Mouse (Mus musculus) thymus, postnatal 0 days (tissue): Measurements from ENCODE around the gene Bcl7b. TPM values are rescaled to one million over a fixed set of nuclear protein-coding genes. Genes with fewer than 3 reads are reported as not detected.
"Not testable (repeated sequence)": the region's sequence is repeated elsewhere in the genome, so short reads cannot be mapped to it uniquely, and the experiment has no call there.

Experiments
- DNase-seq: peaks from one replicate; pipeline ENCODE4 v3.0.0-alpha.2; 2015; ENCODE audit warnings: low spot score
- microRNA-seq: library from miRNA; unstranded; fragments of <30 nt; microRNA quantifications from one replicate; pipeline ENCODE4, GENCODE M21; 2016; ENCODE audit warnings: borderline number of aligned reads
- polyA plus RNA-seq: library from polyadenylated mRNA; unstranded; fragments of >200 nt; fragmentation: Nextera tagmentation; extraction: Ambion mirVana; gene quantifications from 2 replicates; pipeline ENCODE4 v1.2.1, GENCODE M21; 2015

The Bcl7b gene
- polyA plus RNA-seq, 1 experiment from 2014 or later: 99.0 TPM

DNA sequence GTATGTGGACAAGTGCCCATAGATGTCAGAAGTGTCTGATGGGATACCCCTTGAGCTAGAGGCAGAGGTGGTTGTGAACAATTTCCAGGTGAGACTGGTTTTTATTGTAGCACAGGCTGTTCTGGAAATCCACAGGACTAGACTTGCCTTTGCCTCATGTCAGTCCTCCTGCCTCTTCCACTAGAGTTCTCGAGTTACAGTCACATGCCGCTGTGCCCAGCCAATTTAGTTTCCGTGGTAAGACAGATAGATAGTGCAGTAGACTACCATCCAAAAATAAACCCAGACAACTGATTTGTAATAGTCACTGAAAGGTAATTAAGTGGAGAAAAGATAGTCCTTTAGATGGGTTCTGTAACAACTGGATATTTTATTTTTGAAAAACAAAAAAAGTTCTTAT lies 34.7 kb downstream of the Bcl7b start:
- no peak for DNase-seq

DNA sequence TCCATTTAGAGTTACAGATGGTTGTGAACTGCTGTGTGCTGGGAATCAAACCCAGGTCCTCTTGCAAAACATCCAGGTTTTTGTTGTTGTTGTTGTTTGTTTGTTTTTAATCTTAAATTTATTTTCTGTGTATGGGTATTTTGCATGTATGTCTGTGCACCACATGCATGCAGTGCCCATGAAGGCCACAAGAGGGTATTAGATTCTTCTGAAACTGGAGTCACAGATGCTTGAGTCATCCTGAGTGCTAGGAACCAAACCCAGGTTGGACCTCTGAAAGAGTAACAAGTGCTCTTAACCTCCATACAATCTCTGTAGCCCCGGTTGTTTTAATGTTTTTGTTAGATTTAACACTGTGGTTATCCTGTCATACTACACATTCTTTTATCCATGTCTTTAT lies 40.1 kb downstream of the Bcl7b start:
- DNase-seq: peak; percentile 29

DNA sequence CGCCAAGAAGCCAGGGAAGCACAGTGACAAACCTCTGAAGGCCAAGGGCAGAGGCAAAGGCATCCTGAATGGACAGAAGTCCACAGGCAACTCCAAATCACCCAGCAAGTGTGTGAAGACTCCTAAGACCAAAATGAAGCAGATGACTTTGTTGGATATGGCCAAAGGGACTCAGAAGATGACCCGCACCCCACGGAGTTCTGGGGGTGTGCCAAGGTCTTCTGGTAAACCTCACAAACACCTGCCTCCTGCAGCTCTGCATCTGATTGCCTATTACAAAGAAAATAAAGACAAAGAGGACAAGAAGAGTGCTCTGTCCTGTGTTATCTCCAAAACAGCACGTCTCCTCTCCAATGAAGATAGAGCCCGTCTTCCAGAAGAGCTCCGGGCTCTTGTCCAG lies 48.8 kb downstream of the Bcl7b start:
- no peak for DNase-seq

DNA sequence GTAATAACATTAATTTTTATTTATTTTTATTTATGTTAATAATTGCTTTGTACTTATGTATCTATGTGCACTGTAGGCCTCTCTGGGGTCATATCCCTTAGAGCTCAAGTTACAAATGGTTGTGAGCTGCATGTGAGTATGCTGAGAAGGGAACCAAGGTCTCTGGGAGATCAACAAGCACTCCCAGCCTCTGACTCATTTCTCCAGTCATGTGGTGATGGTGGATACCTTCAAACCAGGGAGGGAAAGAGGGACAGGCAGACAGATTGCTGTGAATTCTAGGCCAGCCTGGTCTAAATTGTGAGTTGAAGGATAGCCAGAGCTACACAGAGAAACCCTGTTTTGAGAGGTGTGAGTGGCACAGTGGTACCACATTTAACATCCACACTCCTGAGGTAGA lies 52.9 kb downstream of the Bcl7b start:
- no peak for DNase-seq

DNA sequence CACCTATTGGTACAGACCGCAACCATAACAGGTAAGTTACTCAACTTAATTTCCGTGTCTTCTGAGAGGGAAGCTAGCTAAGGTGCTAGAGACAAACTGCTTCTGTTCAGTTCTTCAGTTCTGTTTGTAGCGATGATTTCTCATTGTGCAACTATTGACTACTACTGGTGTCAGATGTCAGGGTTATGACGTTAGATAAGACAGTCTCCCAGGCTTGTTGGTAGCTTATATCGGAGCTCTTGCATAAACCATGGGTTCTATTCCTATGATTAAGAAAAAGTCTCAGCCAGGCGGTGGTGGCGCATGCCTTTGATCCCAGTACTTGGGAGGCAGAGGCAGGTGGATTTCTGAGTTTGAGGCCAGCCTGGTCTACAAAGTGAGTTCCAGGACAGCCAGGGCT lies 54.0 kb downstream of the Bcl7b start:
- DNase-seq: no peak

DNA sequence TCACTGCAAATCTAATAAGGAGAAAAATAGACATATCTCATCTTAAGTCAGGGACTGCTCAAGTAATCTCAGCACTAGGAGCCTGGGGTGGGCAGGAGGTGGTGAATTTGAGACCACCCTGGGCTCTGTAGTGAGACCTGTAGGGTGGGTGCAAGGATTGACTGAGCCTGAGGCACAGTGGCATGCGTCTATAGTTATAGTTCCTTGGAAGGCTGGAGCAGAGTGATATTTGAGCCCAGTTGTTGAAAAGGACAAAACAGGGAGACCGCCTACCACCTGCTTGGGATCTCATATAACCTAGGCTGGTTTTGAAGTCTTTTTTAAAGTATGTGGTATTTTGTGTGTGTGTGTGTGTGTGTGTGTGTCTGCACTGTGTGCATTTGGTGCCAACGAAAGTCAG lies 56.1 kb downstream of the Bcl7b start:
- no peak for DNase-seq

DNA sequence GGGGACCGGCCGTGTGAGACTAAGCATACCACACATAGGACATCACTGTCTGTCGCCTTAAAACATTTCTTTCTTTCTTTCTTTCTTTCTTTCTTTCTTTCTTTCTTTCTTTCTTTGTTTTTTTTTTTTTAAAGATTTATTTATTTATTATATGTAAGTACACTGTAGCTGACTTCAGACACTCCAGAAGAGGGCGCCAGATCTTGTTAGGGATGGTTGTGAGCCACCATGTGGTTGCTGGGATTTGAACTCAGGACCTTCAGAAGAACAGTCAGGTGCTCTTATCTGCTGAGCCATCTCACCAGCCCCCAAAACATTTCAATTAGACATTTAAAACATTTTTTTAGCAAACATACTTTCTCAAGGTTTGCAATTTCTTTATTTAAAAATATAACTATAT lies 57.8 kb downstream of the Bcl7b start:
- DNase-seq: not testable (repeated sequence)

DNA sequence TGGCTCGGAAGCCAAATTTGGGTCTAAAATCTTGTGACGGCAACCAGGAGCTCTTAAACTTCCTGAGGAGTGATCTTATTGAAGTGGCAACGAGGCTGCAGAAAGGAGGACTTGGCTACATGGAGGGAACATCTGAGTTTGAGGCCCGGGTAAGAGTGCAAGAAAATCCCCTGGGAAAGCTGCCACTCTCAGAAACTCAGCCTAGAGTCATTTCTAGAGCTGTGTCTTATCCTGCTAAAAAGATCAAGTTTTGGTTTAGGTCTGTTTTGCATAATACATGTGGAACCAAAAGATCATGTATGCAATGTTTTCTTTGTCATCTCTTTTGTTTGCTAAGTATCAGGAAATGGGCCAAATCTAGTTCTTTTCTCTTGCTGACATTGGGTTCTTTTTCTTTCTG lies 62.1 kb downstream of the Bcl7b start:
- DNase-seq: no peak

Small RNA genes within 50 kb of the gene (microRNA-seq; reads per million reads assigned to microRNA genes)
- not detected for gene Gm25315

Other genes starting within 250 kb of the Bcl7b start
- 19.9 and 29.5 TPM in 2 replicates for gene Mettl27, start 235.9 kb upstream of the Bcl7b start, polyA plus RNA-seq
- 32.6 and 35.4 TPM in 2 replicates for gene Cldn4, start 221.3 kb upstream of the Bcl7b start, polyA plus RNA-seq
- gene Cldn3, start 182.1 kb upstream of the Bcl7b start, polyA plus RNA-seq: 6.4 and 6.8 TPM in 2 replicates
- gene Abhd11, start 159.1 kb upstream of the Bcl7b start, polyA plus RNA-seq: 51.0 and 52.2 TPM in 2 replicates
- gene Stx1a, start 144.8 kb upstream of the Bcl7b start, polyA plus RNA-seq: 3.2 and 3.3 TPM in 2 replicates
- 28.7 and 28.8 TPM in 2 replicates for gene Dnajc30, start 104.1 kb upstream of the Bcl7b start, polyA plus RNA-seq
- gene Bud23, start 103.3 kb upstream of the Bcl7b start, polyA plus RNA-seq: 103 and 119 TPM in 2 replicates
- gene Vps37d, start 90.0 kb upstream of the Bcl7b start, polyA plus RNA-seq: 1.6 and 1.7 TPM in 2 replicates
- gene Mlxipl, start 78.4 kb upstream of the Bcl7b start, polyA plus RNA-seq: 0.38 and 0.39 TPM in 2 replicates
- gene Tbl2, start 18.6 kb upstream of the Bcl7b start, polyA plus RNA-seq: 13.1 and 13.7 TPM in 2 replicates
- 34.5 and 37.0 TPM in 2 replicates for gene Baz1b, start 19.0 kb downstream of the Bcl7b start, polyA plus RNA-seq
- 0.33 and 0.64 TPM in 2 replicates for gene Fzd9, start 82.9 kb downstream of the Bcl7b start, polyA plus RNA-seq
- 0.16 TPM in 1 of 2 replicates, not detected in the other for gene Fkbp6, start 181.8 kb downstream of the Bcl7b start, polyA plus RNA-seq
- not detected in 2 replicates for gene Trim50, start 185.0 kb downstream of the Bcl7b start, polyA plus RNA-seq
- 37.5 and 40.1 TPM in 2 replicates for gene Nsun5, start 201.7 kb downstream of the Bcl7b start, polyA plus RNA-seq
- gene Pom121, start 226.3 kb downstream of the Bcl7b start, polyA plus RNA-seq: 8.5 and 10.4 TPM in 2 replicates